Mouse (Mus musculus) G1E (cell line): ENCODE results near the gene Ripply3. TPM values are rescaled to one million over a fixed set of nuclear protein-coding genes. Genes with fewer than 3 reads are reported as not detected.

Source experiments
- ATAC-seq: 2 replicates; pipeline ENCODE4 v1.8.0; 2016; ENCODE audit warnings: mild to moderate bottlenecking; ENCODE audit not compliant: insufficient number of reproducible peaks, poor library complexity, low FRiP score, severe bottlenecking; ENCODE audit errors: extremely low read depth
- DNase-seq: peaks from one replicate; pipeline ENCODE4 v3.0.0; 2012; ENCODE audit warnings: low spot score
- H3K27me3 ChIP-seq: 2 replicates; pipeline ENCODE4 v1.6.1; 2012; ENCODE audit warnings: mild to moderate bottlenecking, low read length, inconsistent platforms; ENCODE audit not compliant: insufficient read depth
- H3K36me3 ChIP-seq: replicated peaks from 2 replicates; pipeline ENCODE3; 2012; ENCODE audit warnings: mild to moderate bottlenecking, inconsistent platforms
- H3K4me1 ChIP-seq: 2 replicates; pipeline ENCODE4 v1.6.1; 2012; ENCODE audit warnings: low read depth, low read length, inconsistent platforms, mixed read lengths; ENCODE audit not compliant: insufficient read depth
- H3K4me3 ChIP-seq: 2 replicates; pipeline ENCODE4 v1.5.1; 2012; ENCODE audit warnings: low read depth, mild to moderate bottlenecking, inconsistent platforms, low read length, moderate library complexity, mixed read lengths
- H3K9me3 ChIP-seq: replicated peaks from 2 replicates; pipeline ENCODE4 v1.6.1; 2012; ENCODE audit warnings: inconsistent platforms
- CTCF ChIP-seq: IDR thresholded peaks from 2 replicates; pipeline ENCODE4 v1.5.1; 2012; ENCODE audit warnings: low read depth, low read length, inconsistent platforms, mixed read lengths
- GATA1 ChIP-seq: IDR thresholded peaks from 2 replicates; pipeline ENCODE4 v1.6.1; 2012; ENCODE audit warnings: borderline replicate concordance, low read length, inconsistent platforms, mixed read lengths
- GATA2 ChIP-seq: IDR thresholded peaks from 2 replicates; pipeline ENCODE4 v1.6.1; 2012; ENCODE audit warnings: low read depth, low read length, inconsistent platforms, borderline replicate concordance
- POLR2AphosphoS5 ChIP-seq: IDR thresholded peaks from 2 replicates; pipeline ENCODE4 v1.6.1; 2012; ENCODE audit warnings: low read depth, low read length, inconsistent platforms; ENCODE audit not compliant: insufficient replicate concordance
- TAL1 ChIP-seq: conservative IDR thresholded peaks from 2 replicates; pipeline ENCODE4 v1.6.1; 2012; ENCODE audit warnings: low read depth, low read length, inconsistent platforms, mixed read lengths
- polyA plus RNA-seq: library from polyadenylated mRNA; stranded (reverse); fragments of >175 nt; gene quantifications from 2 replicates; pipeline ENCODE4 v1.2.3, GENCODE M21; 2012
- total RNA-seq, 2 experiments: library from RNA; stranded (forward) in 1 of 2; stranded (reverse) in 1 of 2; fragments of 200-1000 nt in 1 of 2; fragments of >200 nt in 1 of 2; fragmentation: Nextera tagmentation in 1 of 2; gene quantifications; 2 replicates each; pipeline ENCODE4 v1.2.3; 2014 to 2017

The Ripply3 gene
- total and polyA plus RNA-seq, 3 experiments, result 0.05 TPM; not detected in 2

DNA sequence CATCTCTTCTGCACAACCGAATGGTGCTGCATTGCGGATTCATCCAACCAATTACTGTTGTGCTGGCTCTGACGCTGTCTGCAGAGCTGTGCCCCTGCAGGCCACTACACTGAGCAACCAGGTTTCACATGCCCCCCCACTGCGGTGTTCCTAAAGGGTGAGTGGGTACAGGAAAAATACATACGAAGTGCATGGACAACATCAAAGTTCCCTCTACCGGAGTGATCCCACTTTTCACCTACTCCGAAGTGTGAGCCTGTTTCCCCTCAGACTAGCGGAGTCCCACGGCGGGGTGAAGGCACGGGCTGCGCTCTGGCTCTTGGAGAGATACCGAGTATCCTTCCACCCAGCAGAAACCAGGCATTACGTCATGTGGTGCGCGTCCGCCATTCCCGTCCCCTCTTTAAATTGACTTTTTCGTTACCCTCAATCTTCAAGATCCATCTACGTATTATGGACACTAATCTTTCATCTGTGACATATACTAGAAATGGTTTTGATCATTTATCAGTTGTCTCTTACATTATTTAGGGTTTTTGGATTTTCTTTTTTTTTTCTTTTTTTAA lies 15.5 kb upstream of the Ripply3 start:
- ATAC-seq (peak; percentile 88), DNase-seq (peak; percentile 64)
- no peaks in the 10 kb centered on the region for H3K36me3 ChIP-seq
- peak overlapping the region; percentile 88 for H3K4me3 ChIP-seq
- no peaks in the 10 kb centered on the region for H3K9me3 ChIP-seq
- H3K4me1 ChIP-seq, result peaks cover 18% of the 10 kb centered on the region
- no peaks in the 10 kb centered on the region for H3K27me3 ChIP-seq
- peak; percentile 64; the same call in 1 of the 2 replicates for TF ChIP-seq POLR2AphosphoS5
- TF ChIP-seq GATA1, result no peak

DNA sequence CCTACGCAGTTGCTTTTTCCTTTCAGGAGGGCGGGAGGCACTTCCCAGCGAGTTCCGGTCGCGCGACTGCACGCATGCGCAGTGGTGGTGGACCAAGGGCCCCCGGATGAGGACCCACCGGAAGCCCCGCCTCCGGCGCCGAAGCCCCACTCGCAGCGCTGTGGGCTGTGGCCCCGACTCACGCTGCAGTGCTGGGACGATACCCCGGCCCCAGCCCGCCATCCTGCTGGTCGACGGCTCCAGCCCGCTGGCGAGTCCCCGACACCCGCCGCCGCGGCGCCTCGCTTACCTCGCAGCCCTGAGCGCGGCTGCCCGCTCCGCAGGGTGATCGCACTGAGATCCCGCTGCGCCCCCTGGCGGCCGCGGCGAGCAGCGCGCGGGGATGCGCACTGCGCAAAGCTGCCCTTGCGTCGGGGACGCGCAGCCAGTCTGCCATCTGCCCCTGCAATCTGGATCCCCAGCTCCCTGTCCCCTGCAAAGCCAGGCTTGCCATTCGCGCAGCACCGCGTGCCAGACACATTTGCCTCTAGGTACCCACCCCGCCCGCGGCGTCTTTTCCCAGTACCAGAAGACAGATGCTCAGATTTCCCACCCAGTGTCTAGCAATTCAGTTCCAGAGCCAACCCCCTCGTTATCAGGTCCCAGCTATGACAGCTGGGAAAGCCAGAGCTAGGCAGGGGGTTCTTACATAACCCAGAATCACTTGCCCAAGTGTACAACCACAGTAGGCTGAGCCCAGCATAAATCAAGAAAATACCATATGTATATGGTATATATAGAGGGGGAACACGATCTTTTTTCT lies 14.8 kb upstream of the Ripply3 start, which contains the start of gene Hlcs:
TSS of gene Hlcs (minus strand) at position 343 of the 802 bp plus-strand sequence.
- Histone ChIP-seq H3K9me3 (no peaks in the 10 kb centered on the region), H3K27me3 (no peaks in the 10 kb centered on the region), H3K4me3 (peak within 1 kb of the TSS; percentile 88), H3K36me3 (no peaks in the 10 kb centered on the region), H3K4me1 (peaks cover 18% of the 10 kb centered on the region)
- DNase-seq, result peak; percentile 98
- TF ChIP-seq GATA2 (no peak), CTCF (peak; percentile 96)
- ATAC-seq, result peak; percentile 47

DNA sequence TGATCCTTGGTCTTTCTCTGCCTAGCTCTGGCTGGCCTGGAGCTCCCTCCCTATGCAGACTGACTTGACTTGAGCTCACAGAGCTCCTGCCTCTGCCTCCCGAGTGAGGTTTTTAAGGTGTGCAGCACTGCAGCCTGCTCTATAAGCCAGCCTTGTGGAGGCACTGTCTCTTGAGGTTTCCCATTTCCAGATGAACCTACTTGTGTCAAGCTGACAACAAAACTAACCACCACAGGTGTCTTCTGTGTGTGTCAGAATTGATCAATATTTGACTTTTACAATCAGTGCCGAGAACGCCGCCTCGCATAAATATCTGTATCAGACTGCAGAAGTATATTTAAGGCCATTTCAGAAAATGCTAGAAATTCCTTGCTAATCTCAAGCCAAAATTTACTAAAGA lies 13.6 kb upstream of the Ripply3 start:
- ATAC-seq (no peak), DNase-seq (no peak)
- Histone ChIP-seq H3K9me3 (no peaks in the 10 kb centered on the region), H3K36me3 (no peaks in the 10 kb centered on the region), H3K4me3 (no peak overlapping the region), H3K27me3 (no peaks in the 10 kb centered on the region), H3K4me1 (peaks cover 22% of the 10 kb centered on the region)
- no peak for TF ChIP-seq GATA2
- no peak for TF ChIP-seq POLR2AphosphoS5
- TF ChIP-seq CTCF, result no peak
- no peak for TF ChIP-seq GATA1
- no peak for TF ChIP-seq TAL1

DNA sequence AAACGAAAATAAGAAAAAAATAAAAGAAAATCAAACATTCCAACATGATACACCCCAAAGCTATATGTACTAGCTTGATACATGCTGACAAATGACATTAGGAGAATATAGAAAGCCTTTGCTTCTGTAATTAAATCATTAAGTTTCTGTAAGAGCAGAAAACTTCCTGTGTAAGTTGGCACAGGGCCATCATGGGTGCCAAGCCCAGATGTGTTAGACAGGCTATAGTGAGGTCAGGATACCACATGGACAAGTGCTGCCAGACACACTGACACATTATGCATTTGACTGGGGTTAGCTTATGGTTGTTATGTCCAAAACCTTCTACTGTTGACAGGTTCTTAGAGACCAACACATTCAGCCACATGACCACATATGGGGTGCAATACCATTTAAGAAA lies 13.0 kb upstream of the Ripply3 start:
- Histone ChIP-seq H3K27me3 (no peaks in the 10 kb centered on the region), H3K9me3 (no peaks in the 10 kb centered on the region), H3K36me3 (no peaks in the 10 kb centered on the region), H3K4me1 (peaks cover 26% of the 10 kb centered on the region), H3K4me3 (no peak overlapping the region)
- no peak for DNase-seq
- no peak for ATAC-seq
- no peak for TF ChIP-seq POLR2AphosphoS5
- no peak for TF ChIP-seq GATA2

DNA sequence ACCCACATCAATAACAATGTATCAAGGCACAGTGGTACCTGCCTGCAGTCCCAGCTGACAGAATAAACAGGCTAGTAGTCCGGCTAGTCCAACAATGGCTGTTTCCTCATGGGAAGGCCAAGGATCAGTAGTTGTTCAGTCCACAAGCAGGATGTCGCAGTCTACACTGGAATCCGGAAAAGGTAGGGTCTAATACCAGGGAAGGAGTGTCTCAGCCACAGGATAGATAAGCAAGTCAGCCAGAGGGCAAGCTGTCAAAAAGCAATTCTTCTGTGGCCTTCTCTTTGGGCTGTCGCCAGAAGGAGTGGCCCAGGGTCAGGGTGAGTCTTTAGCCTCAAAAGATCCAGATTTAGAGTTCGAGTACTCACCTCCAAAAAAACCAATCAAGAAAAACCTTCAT lies 10.5 kb upstream of the Ripply3 start:
- Histone ChIP-seq H3K36me3 (no peaks in the 10 kb centered on the region), H3K4me1 (peaks cover 24% of the 10 kb centered on the region), H3K4me3 (no peak overlapping the region), H3K27me3 (peaks cover 3% of the 10 kb centered on the region; the same call in 1 of the 2 replicates), H3K9me3 (no peaks in the 10 kb centered on the region)
- ATAC-seq (no peak), DNase-seq (no peak)
- no peak for TF ChIP-seq CTCF
- no peak for TF ChIP-seq POLR2AphosphoS5
- TF ChIP-seq GATA1, result no peak
- TF ChIP-seq GATA2, result no peak
- no peak for TF ChIP-seq TAL1

DNA sequence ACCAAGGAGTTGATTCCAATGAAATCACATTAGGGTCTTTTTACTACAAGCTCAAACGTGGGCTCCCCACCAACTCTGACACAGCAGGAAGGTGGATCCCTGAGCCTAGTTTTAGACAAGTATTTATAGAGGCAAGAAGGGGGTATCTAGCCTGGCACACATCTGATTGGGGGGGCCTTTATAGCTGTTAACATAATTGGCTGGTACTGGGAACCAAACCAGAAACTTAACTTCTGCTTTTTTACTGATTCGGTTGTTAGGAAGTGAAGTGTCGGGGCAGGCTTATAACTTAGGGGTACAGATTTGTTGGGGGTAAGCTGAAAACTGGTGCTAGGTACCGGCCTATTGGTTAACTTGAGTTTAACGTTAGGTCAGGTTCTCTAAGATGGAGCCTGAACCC lies 8.0 kb upstream of the Ripply3 start:
- DNase-seq (no peak), ATAC-seq (no peak)
- Histone ChIP-seq H3K4me1 (peaks cover 24% of the 10 kb centered on the region), H3K9me3 (no peaks in the 10 kb centered on the region), H3K27me3 (peaks cover 3% of the 10 kb centered on the region; the same call in 1 of the 2 replicates), H3K4me3 (no peak overlapping the region), H3K36me3 (no peaks in the 10 kb centered on the region)
- TF ChIP-seq TAL1 (no peak), CTCF (no peak), GATA2 (no peak), GATA1 (no peak), POLR2AphosphoS5 (no peak)
